Mouse (Mus musculus) brain, adult 2 months (tissue): ENCODE results near the gene Prss58.
A peak's percentile ranks its signal among the peaks of the same experiment; 100 is the strongest.

Experiments
- DNase-seq: peaks from one replicate; pipeline ENCODE4 v3.0.0; 2011; ENCODE audit warnings: low read depth, low spot score

Prss58 gene

GRCm38 (mm10) chr6:40900287-40900686, at the start of gene Prss58:
Prss58 (minus strand) TSS chr6:40900387.
- no peak for DNase-seq

GRCm38 (mm10) chr6:40940457-40940856, 40.3 kb upstream of the Prss58 start, which contains the start of gene 1700074P13Rik:
1700074P13Rik (minus strand) TSS chr6:40940557.
- DNase-seq: no peak

DNA sequence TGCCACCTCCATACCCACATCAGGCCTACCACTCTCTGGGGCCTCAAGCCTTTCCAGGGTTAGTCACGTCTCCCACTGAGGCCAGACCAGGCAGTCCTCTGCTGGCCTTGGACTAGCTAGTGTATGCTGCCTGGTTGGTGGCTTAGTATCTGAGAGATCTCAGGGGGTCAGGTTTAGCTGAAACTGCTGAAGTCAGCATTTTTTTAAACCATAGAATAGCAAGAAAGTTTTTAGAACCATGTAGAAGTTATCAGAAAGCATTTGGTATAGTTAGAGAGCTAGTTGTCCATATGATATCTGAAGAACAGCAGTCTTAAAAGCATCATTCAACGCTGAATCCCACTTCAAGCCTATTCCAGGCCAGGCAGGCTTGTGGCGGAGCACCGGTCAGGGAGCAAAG, 19.8 kb upstream of the Prss58 start:
- DNase-seq: no peak

- no peak for DNase-seq
Observed at GRCm38 (mm10) chr6:40894716-40895115, 5.5 kb downstream of the Prss58 start.

DNA sequence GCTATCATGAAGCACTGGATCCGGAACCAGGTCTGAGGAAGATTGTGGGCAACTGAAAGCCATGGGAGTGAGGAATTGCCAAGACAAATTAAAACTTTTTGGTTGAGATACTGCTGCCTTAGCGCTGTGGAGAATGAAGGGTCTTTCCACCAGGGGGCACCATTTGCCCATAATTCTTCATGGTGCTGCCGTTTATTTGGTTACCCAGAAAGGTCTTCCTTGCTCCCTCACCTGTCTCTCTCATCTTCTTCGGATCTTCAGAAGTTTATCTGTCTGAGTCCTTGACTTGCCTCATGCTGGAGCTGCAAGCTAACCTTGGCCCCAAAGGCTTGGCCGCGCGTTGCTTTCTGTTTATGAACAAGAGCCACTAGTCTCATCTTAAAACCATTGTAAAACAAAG, 6.6 kb downstream of the Prss58 start:
- peak; percentile 22 for DNase-seq

GRCm38 (mm10) chr6:40891754-40892153, 8.4 kb downstream of the Prss58 start:
- DNase-seq: no peak

- no peak for DNase-seq
Observed at GRCm38 (mm10) chr6:40890973-40891372, 9.2 kb downstream of the Prss58 start.

DNA sequence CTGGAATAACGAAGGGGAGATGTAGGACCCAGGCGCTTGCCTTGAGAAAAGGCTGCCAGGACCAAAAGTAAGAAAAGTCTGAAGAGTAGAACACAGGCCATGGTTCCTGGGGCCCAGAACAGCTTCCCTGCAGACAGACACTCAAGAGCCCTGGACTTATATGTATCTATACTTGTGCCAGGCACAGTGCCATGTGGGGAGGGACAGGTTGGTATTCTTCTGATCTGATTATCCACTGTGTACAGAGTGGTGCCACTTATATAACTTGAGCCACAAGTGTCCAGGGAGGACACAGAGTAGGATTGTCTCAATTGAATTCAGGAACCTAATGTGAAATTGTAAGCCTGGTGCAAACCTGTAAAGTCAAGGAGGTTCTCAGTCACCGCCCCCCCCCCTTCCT, 12.8 kb downstream of the Prss58 start, which contains the start of gene Moxd2:
Gene Moxd2 (minus strand): TSS at position 101 of the 400 bp plus-strand sequence.
- no peak for DNase-seq

DNA sequence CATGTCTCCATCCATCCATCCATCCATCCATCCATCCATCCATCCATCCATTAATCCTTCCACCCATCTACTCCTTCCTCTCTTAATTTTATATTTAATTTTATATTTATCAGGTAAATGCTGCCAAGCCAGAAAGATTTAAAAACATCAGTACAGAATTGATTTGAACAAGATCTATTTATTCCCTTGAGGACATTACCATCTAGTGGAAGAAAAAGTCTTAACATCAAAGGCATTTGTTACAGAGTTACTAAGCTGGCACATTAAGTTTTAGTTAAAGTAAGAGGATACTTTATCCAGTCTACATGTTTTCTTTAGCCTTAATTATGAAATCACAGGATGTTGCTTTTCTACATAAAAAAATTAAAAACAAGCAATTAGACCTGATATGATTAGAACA, 54.9 kb downstream of the Prss58 start:
- peak; percentile 9 for DNase-seq
